Mouse (Mus musculus) midbrain, embryonic 13.5 days (tissue): ENCODE results near the gene Ksr1. TPM values are rescaled to one million over a fixed set of nuclear protein-coding genes. Genes with fewer than 3 reads are reported as not detected.
A peak's percentile ranks its signal among the peaks of the same experiment; 100 is the strongest.

Source experiments
- ATAC-seq: fragments of 200-750 bp; cut with Nextera tagmentation; 2 replicates; pipeline ENCODE4 v1.8.0; 2017; ENCODE audit warnings: mild to moderate bottlenecking, moderate TSS enrichment, moderate library complexity
- H3K27ac ChIP-seq: fragments of 300-500 bp; sonication (generic); 2 replicates; pipeline ENCODE4 v1.5.1; 2015; ENCODE audit warnings: inconsistent platforms, mild to moderate bottlenecking, moderate library complexity
- H3K27me3 ChIP-seq: fragments of 300-500 bp; sonication (generic); 2 replicates; pipeline ENCODE4 v1.6.1; 2015; ENCODE audit warnings: mild to moderate bottlenecking, inconsistent platforms
- H3K36me3 ChIP-seq: fragments of 300-500 bp; sonication (generic); 2 replicates; pipeline ENCODE4 v1.6.1; 2015; ENCODE audit warnings: mild to moderate bottlenecking, inconsistent platforms
- H3K4me1 ChIP-seq: fragments of 300-500 bp; sonication (generic); replicated peaks from 2 replicates; pipeline ENCODE4 v1.6.1; 2015; ENCODE audit warnings: inconsistent platforms
- H3K4me2 ChIP-seq: fragments of 300-500 bp; sonication (generic); replicated peaks from 2 replicates; pipeline ENCODE4 v1.6.1; 2015; ENCODE audit warnings: moderate library complexity, mild to moderate bottlenecking, inconsistent platforms
- H3K4me3 ChIP-seq: fragments of 300-500 bp; sonication (generic); replicated peaks from 2 replicates; pipeline ENCODE4 v1.5.1; 2015; ENCODE audit warnings: mild to moderate bottlenecking, inconsistent platforms
- H3K9ac ChIP-seq: fragments of 300-500 bp; sonication (generic); replicated peaks from 2 replicates; pipeline ENCODE4 v1.6.1; 2015; ENCODE audit warnings: mild to moderate bottlenecking, inconsistent platforms
- H3K9me3 ChIP-seq: fragments of 300-500 bp; sonication (generic); 2 replicates; pipeline ENCODE4 v1.6.1; 2016; ENCODE audit warnings: mild to moderate bottlenecking, inconsistent platforms
- WGBS: fragments of 180-500 bp; shearing (Covaris S2); methylation state at CpG from one replicate; pipeline ENCODE4 v1.1.7; 2015; 5-methylcytosine and 5-hydroxymethylcytosine counted together
- polyA plus RNA-seq: library from polyadenylated mRNA; unstranded; fragments of >200 nt; fragmentation: Nextera tagmentation; extraction: Ambion mirVana; gene quantifications from 2 replicates; pipeline ENCODE4 v1.2.1, GENCODE M21; 2015

Ksr1 gene
- polyA plus RNA-seq, 1 experiment from 2014 or later: 3.7 TPM

GRCm38 (mm10) chr11:79057809-79058208 is 88.4 kb downstream of the Ksr1 start:
- H3K4me1 ChIP-seq: peaks cover 41% of the 10 kb centered on the region
- WGBS: 46% methylated on average over 4 of the region's 4 CpGs
- no peaks in the 10 kb centered on the region for H3K9me3 ChIP-seq
- no peak overlapping the region for H3K9ac ChIP-seq
- H3K27me3 ChIP-seq: no peaks in the 10 kb centered on the region
- no peak overlapping the region for H3K4me2 ChIP-seq
- no peaks in the 10 kb centered on the region for H3K36me3 ChIP-seq
- H3K4me3 ChIP-seq: no peak overlapping the region
- 0 out of 2 replicates have a peak, but pooled peaks have one; percentile 34 for ATAC-seq
- 0 out of 2 replicates have a peak overlapping the region, but pooled peaks have one; percentile 10 for H3K27ac ChIP-seq

GRCm38 (mm10) chr11:79056891-79057290 is 89.3 kb downstream of the Ksr1 start:
- Histone ChIP-seq H3K4me2 (no peak overlapping the region), H3K9ac (no peak overlapping the region), H3K27me3 (no peaks in the 10 kb centered on the region), H3K4me3 (no peak overlapping the region), H3K27ac (no peak overlapping the region), H3K4me1 (peaks cover 37% of the 10 kb centered on the region), H3K36me3 (no peaks in the 10 kb centered on the region), H3K9me3 (no peaks in the 10 kb centered on the region)
- 88% methylated on average over 4 of the region's 4 CpGs for WGBS
- no peak for ATAC-seq

GRCm38 (mm10) chr11:79056027-79056426 is 90.2 kb downstream of the Ksr1 start:
- no peak overlapping the region for H3K9ac ChIP-seq
- H3K9me3 ChIP-seq: no peaks in the 10 kb centered on the region
- no peaks in the 10 kb centered on the region for H3K27me3 ChIP-seq
- no peak overlapping the region for H3K4me3 ChIP-seq
- ATAC-seq: no peak
- H3K4me2 ChIP-seq: no peak overlapping the region
- no peak overlapping the region for H3K27ac ChIP-seq
- WGBS: 62% methylated on average over 2 of the region's 2 CpGs
- peaks cover 36% of the 10 kb centered on the region for H3K4me1 ChIP-seq
- H3K36me3 ChIP-seq: no peaks in the 10 kb centered on the region

- WGBS: 84% methylated on average over 8 of the region's 8 CpGs
- H3K4me3 ChIP-seq: no peak overlapping the region
- H3K27me3 ChIP-seq: no peaks in the 10 kb centered on the region
- H3K27ac ChIP-seq: peak overlapping the region; percentile 17; the same call in 1 of the 2 replicates
- no peak overlapping the region for H3K9ac ChIP-seq
- ATAC-seq: 0 out of 2 replicates have a peak, but pooled peaks have one; percentile 30
- no peak overlapping the region for H3K4me2 ChIP-seq
- no peaks in the 10 kb centered on the region for H3K36me3 ChIP-seq
- H3K4me1 ChIP-seq: peaks cover 36% of the 10 kb centered on the region
- H3K9me3 ChIP-seq: no peaks in the 10 kb centered on the region
Observed at GRCm38 (mm10) chr11:79055161-79055560, 91.0 kb downstream of the Ksr1 start.

GRCm38 (mm10) chr11:79054161-79055152 is 91.8 kb downstream of the Ksr1 start:
- no peak for ATAC-seq

GRCm38 (mm10) chr11:79053437-79053836 is 92.8 kb downstream of the Ksr1 start:
- Histone ChIP-seq H3K4me3 (no peak overlapping the region), H3K9ac (no peak overlapping the region), H3K4me2 (no peak overlapping the region), H3K27me3 (no peaks in the 10 kb centered on the region), H3K36me3 (0 out of 2 replicates have a peak, but pooled peaks cover 4% of the 10 kb centered on the region), H3K27ac (no peak overlapping the region; the same call in 1 of the 2 replicates), H3K9me3 (no peaks in the 10 kb centered on the region), H3K4me1 (peaks cover 34% of the 10 kb centered on the region)
- ATAC-seq: no peak

More at GRCm38 (mm10) chr11:79054161-79055152, 91.8 kb downstream of the Ksr1 start:
- no peaks in the 10 kb centered on the region for H3K9me3 ChIP-seq
- H3K9ac ChIP-seq: no peak overlapping the region
- peak overlapping the region; percentile 17; the same call in 1 of the 2 replicates for H3K27ac ChIP-seq
- no peaks in the 10 kb centered on the region for H3K27me3 ChIP-seq
- peaks cover 36% of the 10 kb centered on the region for H3K4me1 ChIP-seq
- H3K4me3 ChIP-seq: no peak overlapping the region
- no peak overlapping the region for H3K4me2 ChIP-seq
- no peaks in the 10 kb centered on the region for H3K36me3 ChIP-seq
- WGBS: 78% methylated on average over 9 of the region's 9 CpGs

- Histone ChIP-seq H3K4me3 (no peak overlapping the region), H3K27me3 (no peaks in the 10 kb centered on the region), H3K4me1 (peaks cover 27% of the 10 kb centered on the region), H3K9me3 (no peaks in the 10 kb centered on the region), H3K36me3 (0 out of 2 replicates have a peak, but pooled peaks cover 4% of the 10 kb centered on the region), H3K27ac (no peak overlapping the region; the same call in 1 of the 2 replicates), H3K4me2 (no peak overlapping the region), H3K9ac (no peak overlapping the region)
- 51% methylated on average over 6 of the region's 6 CpGs for WGBS
- no peak for ATAC-seq
Observed at GRCm38 (mm10) chr11:79052769-79053168, 93.4 kb downstream of the Ksr1 start.

GRCm38 (mm10) chr11:79051522-79051921 is 94.7 kb downstream of the Ksr1 start:
- H3K4me3 ChIP-seq: no peak overlapping the region
- no peak overlapping the region for H3K27ac ChIP-seq
- no peaks in the 10 kb centered on the region for H3K27me3 ChIP-seq
- 93% methylated on average over 9 of the region's 9 CpGs for WGBS
- H3K4me2 ChIP-seq: no peak overlapping the region
- H3K9me3 ChIP-seq: no peaks in the 10 kb centered on the region
- ATAC-seq: no peak
- H3K36me3 ChIP-seq: 0 out of 2 replicates have a peak, but pooled peaks cover 4% of the 10 kb centered on the region
- H3K9ac ChIP-seq: no peak overlapping the region
- H3K4me1 ChIP-seq: peaks cover 29% of the 10 kb centered on the region

- no peak overlapping the region for H3K4me3 ChIP-seq
- H3K27ac ChIP-seq: no peak overlapping the region
- no peak overlapping the region for H3K9ac ChIP-seq
- H3K4me1 ChIP-seq: peaks cover 32% of the 10 kb centered on the region
- no peak overlapping the region for H3K4me2 ChIP-seq
- no peaks in the 10 kb centered on the region for H3K27me3 ChIP-seq
- WGBS: 94% methylated on average over 16 of the region's 16 CpGs
- H3K36me3 ChIP-seq: 0 out of 2 replicates have a peak, but pooled peaks cover 4% of the 10 kb centered on the region
- H3K9me3 ChIP-seq: no peaks in the 10 kb centered on the region
- ATAC-seq: no peak
Observed at GRCm38 (mm10) chr11:79050781-79051507, 95.3 kb downstream of the Ksr1 start.

GRCm38 (mm10) chr11:79048906-79049305 is 97.3 kb downstream of the Ksr1 start:
- Histone ChIP-seq H3K4me2 (no peak overlapping the region), H3K36me3 (peaks cover 13% of the 10 kb centered on the region), H3K9me3 (no peaks in the 10 kb centered on the region), H3K9ac (no peak overlapping the region), H3K4me3 (no peak overlapping the region), H3K27ac (no peak overlapping the region), H3K4me1 (peaks cover 19% of the 10 kb centered on the region), H3K27me3 (no peaks in the 10 kb centered on the region)
- ATAC-seq: no peak
- WGBS: 77% methylated on average over 4 of the region's 4 CpGs

- no peaks in the 10 kb centered on the region for H3K9me3 ChIP-seq
- H3K27ac ChIP-seq: 0 out of 2 replicates have a peak overlapping the region, but pooled peaks have one; percentile 22
- peaks cover 13% of the 10 kb centered on the region for H3K36me3 ChIP-seq
- 71% methylated on average over 11 of the region's 11 CpGs for WGBS
- H3K4me1 ChIP-seq: peaks cover 12% of the 10 kb centered on the region
- 0 out of 2 replicates have a peak, but pooled peaks have one; percentile 11 for ATAC-seq
- no peak overlapping the region for H3K4me2 ChIP-seq
- no peak overlapping the region for H3K4me3 ChIP-seq
- H3K9ac ChIP-seq: no peak overlapping the region; the same call in 1 of the 2 replicates
- H3K27me3 ChIP-seq: no peaks in the 10 kb centered on the region
Observed at GRCm38 (mm10) chr11:79047180-79047727, 99.0 kb downstream of the Ksr1 start.
